Mouse (Mus musculus): ENCODE results near the gene Cacng3.

GRCm38 (mm10) chr7:122630386-122630785 lies 39.9 kb upstream of the Cacng3 start:
- TF ChIP-seq CTCF (IDR thresholded peaks at IDR 0.05; ENCODE audit: borderline replicate concordance, insufficient read depth, low read depth, low read length) = no peak
- no peak for TF ChIP-seq POLR2A (IDR thresholded peaks at IDR 0.05; ENCODE audit: borderline replicate concordance, insufficient read depth, low read length)

All from cerebellum, adult 2 months (tissue).